ENCODE assay signal across 8 mouse cellular contexts in genomic region chr4:144980811-144981551, GRCm38 (mm10).
A peak's percentile ranks its signal among the peaks of the same experiment; 100 is the strongest.
DNase-seq lines count a peak whose midpoint lies in the region; ATAC-seq lines count a peak whose summit lies in the region.

No protein-coding gene starts in this region.

- no peak overlapping the region for H3K9ac ChIP-seq in liver, embryonic 16.5 days (ENCODE audit: low read depth, low read length)
- no peak overlapping the region for H3K9ac ChIP-seq in hindbrain, embryonic 12.5 days
- no peak overlapping the region for H3K9ac ChIP-seq in forebrain, embryonic 12.5 days

- ATAC-seq in hematopoietic stem cell, adult 5-6 weeks (replicated peaks in 1 of 2; ENCODE audit: insufficient read depth in 1 of 2, low FRiP score in 2 of 2, low TSS enrichment in 1 of 2, low read depth in 1 of 2, poor library complexity in 2 of 2, severe bottlenecking in 2 of 2): peak; percentile 12 to 42; a peak in 2 of 4 replicates
- ATAC-seq in liver, embryonic 16.5 days (ENCODE audit: low read depth): peak; percentile 89
- ATAC-seq in hindbrain, embryonic 12.5 days (ENCODE audit: low FRiP score): no peak
- no peak for ATAC-seq in forebrain, embryonic 12.5 days (ENCODE audit: low FRiP score)

- peak overlapping the region; percentile 20 for H3K27ac ChIP-seq in liver, embryonic 16.5 days (ENCODE audit: low read length)
- H3K27ac ChIP-seq in hindbrain, embryonic 12.5 days: no peak overlapping the region
- no peak overlapping the region for H3K27ac ChIP-seq in forebrain, embryonic 12.5 days

- peaks cover 12% of the 10 kb centered on the region for H3K4me1 ChIP-seq in liver, embryonic 16.5 days (ENCODE audit: control insufficient read depth, low read depth, low read length)
- no peaks in the 10 kb centered on the region; the same call in 1 of the 2 replicates for H3K4me1 ChIP-seq in hindbrain, embryonic 12.5 days
- no peaks in the 10 kb centered on the region for H3K4me1 ChIP-seq in forebrain, embryonic 12.5 days

- H3K27me3 ChIP-seq in liver, embryonic 16.5 days (ENCODE audit: control insufficient read depth, insufficient read depth, low read depth, low read length): no peaks in the 10 kb centered on the region
- no peaks in the 10 kb centered on the region for H3K27me3 ChIP-seq in hindbrain, embryonic 12.5 days
- H3K27me3 ChIP-seq in forebrain, embryonic 12.5 days: no peaks in the 10 kb centered on the region

- 28% methylated on average over 8 of the region's 8 CpGs for WGBS in liver, embryonic 16.5 days (ENCODE audit: insufficient replicate concordance)
- 49% methylated on average over 8 of the region's 8 CpGs for WGBS in hindbrain, embryonic 12.5 days
- WGBS in forebrain, embryonic 12.5 days: 74% methylated on average over 8 of the region's 8 CpGs

- peak; percentile 80 for DNase-seq in ovary, adult 18-20 months (ENCODE audit: low spot score)
- DNase-seq in ovary, postnatal 14 days (ENCODE audit: low spot score): no peak
- DNase-seq in c-Kit-positive CD71-negative TER-119-negative erythroid progenitor cells, embryonic 14.5 days (ENCODE audit: low read depth): peak; percentile 45
- DNase-seq in cerebellum, postnatal 25 days: no peak

- H3K36me3 ChIP-seq in liver, embryonic 16.5 days (ENCODE audit: control insufficient read depth, insufficient read depth): no peaks in the 10 kb centered on the region
- no peaks in the 10 kb centered on the region for H3K36me3 ChIP-seq in hindbrain, embryonic 12.5 days
- H3K36me3 ChIP-seq in forebrain, embryonic 12.5 days (replicated peaks): 0 out of 2 replicates have a peak, but pooled peaks cover 4% of the 10 kb centered on the region

- H3K4me2 ChIP-seq in liver, embryonic 16.5 days (ENCODE audit: low read depth, low read length): no peak overlapping the region
- H3K4me2 ChIP-seq in hindbrain, embryonic 12.5 days (replicated peaks): no peak overlapping the region
- no peak overlapping the region for H3K4me2 ChIP-seq in forebrain, embryonic 12.5 days

- H3K9me3 ChIP-seq in liver, embryonic 16.5 days (replicated peaks; ENCODE audit: control insufficient read depth, low read length): no peaks in the 10 kb centered on the region
- H3K9me3 ChIP-seq in hindbrain, embryonic 12.5 days (replicated peaks): no peaks in the 10 kb centered on the region
- no peaks in the 10 kb centered on the region for H3K9me3 ChIP-seq in forebrain, embryonic 12.5 days

- no peak overlapping the region for H3K4me3 ChIP-seq in liver, embryonic 16.5 days (ENCODE audit: low read depth, low read length)
- H3K4me3 ChIP-seq in hindbrain, embryonic 12.5 days: no peak overlapping the region
- no peak overlapping the region for H3K4me3 ChIP-seq in forebrain, embryonic 12.5 days (replicated peaks)

Comparison
In these comparisons a context has a peak if more than half of its experiments do, and no peak if none do; other contexts are left out.
1. DNase-seq: peak in ovary, adult 18-20 months (single experiment) and c-Kit-positive CD71-negative TER-119-negative erythroid progenitor cells, embryonic 14.5 days (single experiment); none in ovary, postnatal 14 days (single experiment) and cerebellum, postnatal 25 days (0 of 2).
2. ATAC-seq: peak in hematopoietic stem cell, adult 5-6 weeks (2 of 2) and liver, embryonic 16.5 days (single experiment); none in hindbrain, embryonic 12.5 days (single experiment) and forebrain, embryonic 12.5 days (single experiment).